Mouse (Mus musculus): ENCODE measurements around the gene Gls2. TPM values are rescaled to one million over a fixed set of nuclear protein-coding genes. Genes with fewer than 3 reads are reported as not detected.

The Gls2 gene
- polyA plus RNA-seq, 1 experiment from 2014 or later: 1.1 TPM

DNA sequence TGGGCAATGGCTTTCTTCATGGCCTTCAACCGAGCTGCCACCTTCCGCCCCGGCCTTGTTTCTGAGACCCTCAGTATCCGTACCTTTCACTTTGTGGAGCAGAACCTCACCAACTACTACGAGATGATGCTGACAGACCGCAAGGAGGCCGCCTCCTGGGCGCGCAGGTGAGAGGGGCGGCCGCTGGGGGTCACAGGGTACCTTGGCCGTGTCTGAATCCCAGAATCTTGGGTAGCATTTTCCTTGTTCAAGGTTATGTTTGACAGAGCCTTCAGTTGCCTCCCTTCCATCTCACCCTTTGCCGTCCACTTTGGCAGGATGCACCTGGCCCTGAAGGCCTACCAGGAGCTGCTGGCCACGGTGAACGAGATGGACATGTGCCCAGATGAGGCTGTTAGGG is 49.9 kb downstream of the Gls2 start:
- Histone ChIP-seq H3K27ac (replicated peaks; ENCODE audit: low read depth, low read length) (no peak overlapping the region), H3K4me3 (ENCODE audit: low read depth, low read length) (no peak overlapping the region), H3K9me3 (ENCODE audit: control insufficient read depth, low read length) (no peaks in the 10 kb centered on the region), H3K9ac (ENCODE audit: low read depth, low read length) (no peak overlapping the region), H3K4me2 (ENCODE audit: low read depth, low read length) (no peak overlapping the region), H3K4me1 (ENCODE audit: control insufficient read depth, insufficient read depth, low read length) (no peaks in the 10 kb centered on the region), H3K36me3 (ENCODE audit: control insufficient read depth, insufficient read depth, low read length) (peaks cover 92% of the 10 kb centered on the region), H3K27me3 (replicated peaks; ENCODE audit: control insufficient read depth, insufficient read depth, low read length) (no peaks in the 10 kb centered on the region)
- 95% methylated on average over 15 of the region's 15 CpGs for WGBS
- no peak for DNase-seq (ENCODE audit: low spot score)
- ATAC-seq (ENCODE audit: low read depth): no peak

DNA sequence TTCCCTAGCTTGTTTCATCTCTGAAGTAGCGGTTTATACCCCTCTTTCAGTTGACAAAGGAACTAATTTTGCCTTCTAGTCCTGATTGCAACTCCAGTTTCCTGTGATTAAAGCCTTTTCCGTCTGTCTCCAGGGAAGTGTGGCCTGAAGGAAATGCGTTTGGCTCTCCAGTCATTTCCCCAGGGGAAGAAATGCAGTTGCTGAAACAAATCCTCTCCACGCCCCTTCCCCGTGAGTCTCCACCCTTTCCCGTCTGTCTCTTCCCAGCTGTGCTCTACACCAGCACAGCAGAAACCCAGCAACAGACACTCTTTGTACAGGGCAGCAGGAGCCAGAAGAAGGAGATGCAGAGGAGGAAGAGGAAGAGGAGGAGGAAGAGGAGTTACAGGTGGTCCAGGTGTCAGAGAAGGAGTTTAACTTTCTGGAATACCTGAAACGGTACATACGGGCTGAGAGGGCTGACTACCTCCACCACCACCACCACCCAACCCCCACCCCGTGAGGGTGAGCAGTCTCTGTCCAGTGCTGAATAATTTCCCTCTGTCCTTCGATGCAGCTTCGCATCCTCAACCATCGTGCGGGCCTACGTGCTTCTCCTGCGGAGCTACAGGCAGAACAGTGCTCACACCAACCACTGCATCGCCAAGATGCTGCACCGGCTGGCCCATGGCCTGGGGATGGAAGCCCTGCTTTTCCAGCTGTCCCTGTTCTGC is 52.9 kb downstream of the Gls2 start:
- no peaks in the 10 kb centered on the region for H3K9me3 ChIP-seq (ENCODE audit: control insufficient read depth, low read length)
- H3K27me3 ChIP-seq (replicated peaks; ENCODE audit: control insufficient read depth, insufficient read depth, low read length): no peaks in the 10 kb centered on the region
- H3K9ac ChIP-seq (ENCODE audit: low read depth, low read length): no peak overlapping the region
- 66% methylated on average over 16 of the region's 17 CpGs for WGBS
- H3K27ac ChIP-seq (replicated peaks; ENCODE audit: low read depth, low read length): peak overlapping the region; percentile 45
- H3K36me3 ChIP-seq (ENCODE audit: control insufficient read depth, insufficient read depth, low read length): peaks cover 98% of the 10 kb centered on the region
- no peaks in the 10 kb centered on the region for H3K4me1 ChIP-seq (ENCODE audit: control insufficient read depth, insufficient read depth, low read length)
- peak; percentile 66; the same call in 1 of the 2 replicates for ATAC-seq (ENCODE audit: low read depth)
- no peak overlapping the region for H3K4me3 ChIP-seq (ENCODE audit: low read depth, low read length)
- H3K4me2 ChIP-seq (ENCODE audit: low read depth, low read length): 0 out of 2 replicates have a peak overlapping the region, but pooled peaks have one; percentile 15
- peak; percentile 87 for DNase-seq (ENCODE audit: low spot score)

DNA sequence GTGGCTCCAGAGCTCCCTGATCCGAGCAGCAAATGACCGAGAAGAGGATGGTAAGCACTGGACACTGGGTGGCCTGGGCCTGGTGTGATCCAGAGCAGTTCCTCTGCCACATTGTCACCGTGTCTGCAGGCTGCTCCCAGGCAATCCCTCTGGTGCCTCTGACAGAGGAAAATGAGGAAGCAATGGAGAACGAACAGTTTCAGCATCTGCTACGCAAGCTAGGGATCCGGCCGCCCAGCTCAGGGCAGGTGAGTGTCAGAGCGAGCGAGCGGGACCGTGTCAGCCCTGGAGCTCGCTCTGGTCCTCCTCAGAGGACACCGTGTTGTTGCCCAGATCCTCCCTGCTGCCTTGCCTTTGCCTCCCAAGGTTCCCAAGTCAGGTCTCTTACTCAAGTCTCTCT is 56.3 kb downstream of the Gls2 start:
- Histone ChIP-seq H3K9me3 (ENCODE audit: control insufficient read depth, low read length) (no peaks in the 10 kb centered on the region), H3K4me2 (ENCODE audit: low read depth, low read length) (no peak overlapping the region), H3K27ac (replicated peaks; ENCODE audit: low read depth, low read length) (no peak overlapping the region), H3K4me1 (ENCODE audit: control insufficient read depth, insufficient read depth, low read length) (no peaks in the 10 kb centered on the region), H3K27me3 (replicated peaks; ENCODE audit: control insufficient read depth, insufficient read depth, low read length) (no peaks in the 10 kb centered on the region), H3K36me3 (ENCODE audit: control insufficient read depth, insufficient read depth, low read length) (peaks cover 76% of the 10 kb centered on the region), H3K4me3 (ENCODE audit: low read depth, low read length) (no peak overlapping the region), H3K9ac (ENCODE audit: low read depth, low read length) (no peak overlapping the region)
- no peak for ATAC-seq (ENCODE audit: low read depth)
- WGBS: 96% methylated on average over 11 of the region's 13 CpGs
- no peak for DNase-seq (ENCODE audit: low spot score)

DNA sequence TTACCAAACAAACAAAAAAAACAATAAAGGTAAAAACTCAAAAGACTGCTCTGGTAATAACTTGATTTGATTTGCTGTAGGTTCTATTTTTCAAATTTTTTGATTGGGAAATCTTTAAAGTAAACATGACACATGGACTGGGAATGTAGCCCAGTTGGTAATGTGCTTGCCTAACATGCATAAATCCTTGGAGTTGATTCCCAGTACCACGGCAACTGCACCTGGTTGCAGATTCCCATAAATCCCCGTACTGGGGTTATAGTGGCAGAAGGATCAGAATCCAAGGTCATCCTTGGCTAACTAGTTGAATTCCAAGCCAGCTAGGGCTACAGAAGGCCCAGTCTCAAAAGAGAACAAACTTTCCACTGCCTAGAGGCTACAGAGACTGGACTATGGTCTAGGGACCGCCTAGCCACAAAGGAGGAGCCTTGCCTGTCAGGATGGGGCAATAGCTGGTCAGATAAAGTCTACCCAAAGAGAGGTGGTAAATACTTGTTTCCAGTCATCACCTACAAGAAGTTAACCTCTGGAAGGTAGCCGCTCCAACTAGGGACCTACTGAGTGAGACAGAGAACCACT is 59.5 kb downstream of the Gls2 start, which contains the start of gene Apon:
Gene Apon, plus strand, starts transcription at position 420 of the 579 bp plus-strand sequence.
- Histone ChIP-seq H3K9me3 (ENCODE audit: control insufficient read depth, low read length) (no peaks in the 10 kb centered on the region), H3K27ac (replicated peaks; ENCODE audit: low read depth, low read length) (no peak within 1 kb of the TSS), H3K4me1 (ENCODE audit: control insufficient read depth, insufficient read depth, low read length) (no peaks in the 10 kb centered on the region), H3K9ac (ENCODE audit: low read depth, low read length) (no peak within 1 kb of the TSS), H3K27me3 (replicated peaks; ENCODE audit: control insufficient read depth, insufficient read depth, low read length) (no peaks in the 10 kb centered on the region), H3K36me3 (ENCODE audit: control insufficient read depth, insufficient read depth, low read length) (peaks cover 45% of the 10 kb centered on the region), H3K4me3 (ENCODE audit: low read depth, low read length) (no peak within 1 kb of the TSS), H3K4me2 (ENCODE audit: low read depth, low read length) (no peak within 1 kb of the TSS)
- DNase-seq (ENCODE audit: low spot score) (no peak), ATAC-seq (ENCODE audit: low read depth) (no peak)
- WGBS: 76% methylated on average over 4 of the region's 4 CpGs

DNA sequence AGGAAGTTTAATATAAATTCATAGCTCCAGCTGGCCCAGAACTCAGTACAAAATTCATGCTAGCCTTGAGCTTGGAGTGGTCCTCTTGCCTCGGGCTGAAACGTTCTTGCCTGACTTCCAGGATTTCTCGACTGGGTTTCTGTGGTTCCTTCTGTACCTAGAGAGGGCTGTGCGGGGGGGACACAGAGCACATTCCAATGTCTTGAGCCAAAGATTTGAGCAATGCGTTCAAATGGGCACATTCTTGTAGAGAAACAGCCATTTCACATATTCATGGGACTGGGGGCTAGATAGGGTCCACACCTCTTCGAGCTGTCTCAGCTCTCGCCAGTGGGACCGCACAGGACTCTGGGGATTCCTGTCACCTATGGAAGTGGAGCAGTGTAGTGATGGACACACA is 61.7 kb downstream of the Gls2 start:
- Histone ChIP-seq H3K27me3 (replicated peaks; ENCODE audit: control insufficient read depth, insufficient read depth, low read length) (no peaks in the 10 kb centered on the region), H3K36me3 (ENCODE audit: control insufficient read depth, insufficient read depth, low read length) (peaks cover 23% of the 10 kb centered on the region), H3K4me2 (ENCODE audit: low read depth, low read length) (no peak overlapping the region), H3K9me3 (ENCODE audit: control insufficient read depth, low read length) (no peaks in the 10 kb centered on the region), H3K4me1 (ENCODE audit: control insufficient read depth, insufficient read depth, low read length) (no peaks in the 10 kb centered on the region), H3K27ac (replicated peaks; ENCODE audit: low read depth, low read length) (no peak overlapping the region), H3K9ac (ENCODE audit: low read depth, low read length) (no peak overlapping the region), H3K4me3 (ENCODE audit: low read depth, low read length) (no peak overlapping the region)
- 88% methylated on average over 8 of the region's 8 CpGs for WGBS
- ATAC-seq (ENCODE audit: low read depth) (no peak), DNase-seq (ENCODE audit: low spot score) (no peak)

DNA sequence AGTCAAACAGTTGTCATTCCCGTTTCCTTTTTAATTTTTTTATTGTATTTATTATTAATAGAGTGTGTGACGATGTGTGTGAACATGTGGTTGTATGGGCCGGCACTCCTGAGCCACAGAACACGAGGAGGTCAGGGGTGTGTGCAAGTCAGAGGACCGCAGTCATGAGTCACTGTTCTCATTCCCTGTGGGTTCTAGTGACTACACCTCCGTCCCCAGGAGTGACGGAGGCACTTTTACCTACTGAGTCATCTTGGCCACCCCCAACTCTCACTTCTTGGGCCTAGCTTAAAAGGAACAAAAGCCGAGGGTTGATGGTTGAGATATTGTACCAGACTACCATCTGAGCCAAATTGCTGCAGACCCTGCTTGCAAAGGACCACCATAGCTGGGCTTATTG is 62.1 kb downstream of the Gls2 start:
- no peak overlapping the region for H3K4me2 ChIP-seq (ENCODE audit: low read depth, low read length)
- WGBS: 82% methylated on average over 8 of the region's 8 CpGs
- H3K9me3 ChIP-seq (ENCODE audit: control insufficient read depth, low read length): no peaks in the 10 kb centered on the region
- H3K4me1 ChIP-seq (ENCODE audit: control insufficient read depth, insufficient read depth, low read length): no peaks in the 10 kb centered on the region
- no peaks in the 10 kb centered on the region for H3K27me3 ChIP-seq (replicated peaks; ENCODE audit: control insufficient read depth, insufficient read depth, low read length)
- H3K4me3 ChIP-seq (ENCODE audit: low read depth, low read length): no peak overlapping the region
- DNase-seq (ENCODE audit: low spot score): no peak
- peaks cover 19% of the 10 kb centered on the region for H3K36me3 ChIP-seq (ENCODE audit: control insufficient read depth, insufficient read depth, low read length)
- H3K9ac ChIP-seq (ENCODE audit: low read depth, low read length): no peak overlapping the region
- no peak for ATAC-seq (ENCODE audit: low read depth)
- H3K27ac ChIP-seq (replicated peaks; ENCODE audit: low read depth, low read length): no peak overlapping the region

DNA sequence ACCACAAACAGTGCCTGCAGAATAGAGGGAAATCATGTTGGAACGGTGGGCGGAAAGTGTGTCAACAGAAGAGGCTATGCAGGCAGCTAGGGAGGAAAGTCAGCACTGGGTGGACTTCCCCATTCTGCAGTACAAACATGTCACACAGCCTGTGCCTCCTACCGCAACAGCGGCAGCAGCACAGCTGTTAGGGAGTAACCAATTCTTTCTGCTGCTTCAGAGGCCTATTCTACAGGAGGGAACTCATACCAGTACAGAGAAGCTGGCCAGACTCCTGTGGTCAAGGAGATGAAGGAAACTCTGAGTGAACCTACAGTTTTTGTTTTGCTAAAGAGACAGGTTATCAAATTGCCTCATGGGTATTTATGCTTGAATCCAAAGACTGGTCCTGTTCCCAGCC is 64.7 kb downstream of the Gls2 start:
- no peak overlapping the region for H3K27ac ChIP-seq (replicated peaks; ENCODE audit: low read depth, low read length)
- no peaks in the 10 kb centered on the region for H3K4me1 ChIP-seq (ENCODE audit: control insufficient read depth, insufficient read depth, low read length)
- peak; percentile 26 for DNase-seq (ENCODE audit: low spot score)
- 73% methylated on average over 3 of the region's 4 CpGs for WGBS
- no peak overlapping the region for H3K4me2 ChIP-seq (ENCODE audit: low read depth, low read length)
- no peaks in the 10 kb centered on the region for H3K27me3 ChIP-seq (replicated peaks; ENCODE audit: control insufficient read depth, insufficient read depth, low read length)
- H3K36me3 ChIP-seq (ENCODE audit: control insufficient read depth, insufficient read depth, low read length): no peaks in the 10 kb centered on the region
- H3K9ac ChIP-seq (ENCODE audit: low read depth, low read length): no peak overlapping the region
- H3K4me3 ChIP-seq (ENCODE audit: low read depth, low read length): no peak overlapping the region
- no peaks in the 10 kb centered on the region for H3K9me3 ChIP-seq (ENCODE audit: control insufficient read depth, low read length)
- no peak for ATAC-seq (ENCODE audit: low read depth)

Measured in embryonic facial prominence, embryonic 14.5 days (tissue).